In genomic region chr7:28351676-28352191, GRCm38 (mm10) we compare ENCODE assay signal across 8 mouse cellular contexts. TPM values are rescaled to one million over a fixed set of nuclear protein-coding genes. Genes with fewer than 3 reads are reported as not detected.
DNase-seq lines count a peak whose midpoint lies in the region; ATAC-seq and TF ChIP-seq lines count a peak whose summit lies in the region.

No protein-coding gene starts in this region.

- H3K36me3 ChIP-seq in heart, embryonic 15.5 days = peaks cover 27% of the 10 kb centered on the region
- peaks cover 22% of the 10 kb centered on the region for H3K36me3 ChIP-seq in hindbrain, embryonic 16.5 days (ENCODE audit: control insufficient read depth, insufficient read depth, low read length)
- peaks cover 27% of the 10 kb centered on the region for H3K36me3 ChIP-seq in midbrain, embryonic 14.5 days (ENCODE audit: control insufficient read depth, insufficient read depth, low read length)

- TF ChIP-seq POLR2A in bone marrow macrophage, adult 2 months (IDR thresholded peaks at IDR 0.05; ENCODE audit: borderline replicate concordance, low read depth, low read length) = no peak

- TF ChIP-seq CTCF in bone marrow macrophage, adult 2 months (IDR thresholded peaks at IDR 0.05; ENCODE audit: low read depth, low read length) = no peak

- H3K4me2 ChIP-seq in heart, embryonic 15.5 days = peak overlapping the region; percentile 77
- H3K4me2 ChIP-seq in hindbrain, embryonic 16.5 days (ENCODE audit: low read length) = peak overlapping the region; percentile 74
- H3K4me2 ChIP-seq in midbrain, embryonic 14.5 days (ENCODE audit: low read length) = peak overlapping the region; percentile 98

- ATAC-seq in heart, embryonic 15.5 days (replicated peaks; ENCODE audit: insufficient number of reproducible peaks, insufficient read depth, low FRiP score, low read depth) = no peak
- no peak for ATAC-seq in hindbrain, embryonic 16.5 days
- no peak for ATAC-seq in midbrain, embryonic 14.5 days (ENCODE audit: low FRiP score, low TSS enrichment)
- no peak for ATAC-seq in CD4-positive, CD25-positive, alpha-beta regulatory T cell, adult 4 months

- peak overlapping the region; percentile 81 for H3K4me3 ChIP-seq in heart, embryonic 15.5 days
- H3K4me3 ChIP-seq in bone marrow macrophage, adult 2 months (ENCODE audit: insufficient read depth, low read length) = peak overlapping the region; percentile 93
- H3K4me3 ChIP-seq in hindbrain, embryonic 16.5 days (ENCODE audit: low read length) = peak overlapping the region; percentile 70
- H3K4me3 ChIP-seq in midbrain, embryonic 14.5 days (replicated peaks; ENCODE audit: low read depth, low read length) = peak overlapping the region; percentile 91

- peak overlapping the region; percentile 97 for H3K9ac ChIP-seq in heart, embryonic 15.5 days
- peak overlapping the region; percentile 93; the same call in 1 of the 2 replicates for H3K9ac ChIP-seq in hindbrain, embryonic 16.5 days (ENCODE audit: low read depth, low read length)
- peak overlapping the region; percentile 89 for H3K9ac ChIP-seq in midbrain, embryonic 14.5 days (replicated peaks; ENCODE audit: low read length)

- WGBS in heart, embryonic 15.5 days = 31% methylated on average over 4 of the region's 4 CpGs
- WGBS in hindbrain, embryonic 16.5 days = 52% methylated on average over 4 of the region's 4 CpGs
- WGBS in midbrain, embryonic 14.5 days = 44% methylated on average over 4 of the region's 4 CpGs

- no peaks in the 10 kb centered on the region for H3K27me3 ChIP-seq in heart, embryonic 15.5 days
- H3K27me3 ChIP-seq in hindbrain, embryonic 16.5 days (replicated peaks; ENCODE audit: control insufficient read depth, insufficient read depth, low read length) = no peaks in the 10 kb centered on the region
- H3K27me3 ChIP-seq in midbrain, embryonic 14.5 days (ENCODE audit: control insufficient read depth, insufficient read depth, low read length) = no peaks in the 10 kb centered on the region

- no peaks in the 10 kb centered on the region for H3K9me3 ChIP-seq in heart, embryonic 15.5 days (replicated peaks)
- H3K9me3 ChIP-seq in hindbrain, embryonic 16.5 days (ENCODE audit: control insufficient read depth, low read length) = no peaks in the 10 kb centered on the region
- H3K9me3 ChIP-seq in midbrain, embryonic 14.5 days (ENCODE audit: control insufficient read depth, low read length) = no peaks in the 10 kb centered on the region

- DNase-seq in heart, postnatal 10 days = no peak
- DNase-seq in midbrain, embryonic 14.5 days = no peak
- DNase-seq in right cerebral cortex, postnatal 25 days = no peak
- no peak for DNase-seq in right cerebral cortex, adult 2 months (ENCODE audit: low spot score in 2 of 2)

- H3K27ac ChIP-seq in heart, embryonic 15.5 days = no peak overlapping the region
- H3K27ac ChIP-seq in bone marrow macrophage, adult 2 months (ENCODE audit: insufficient read depth, low read depth, low read length) = peak overlapping the region; percentile 58
- no peak overlapping the region for H3K27ac ChIP-seq in hindbrain, embryonic 16.5 days (ENCODE audit: low read depth, low read length)
- no peak overlapping the region for H3K27ac ChIP-seq in midbrain, embryonic 14.5 days (replicated peaks; ENCODE audit: low read depth, low read length)

- intact Hi-C loops in heart, postnatal 10 days (cut with DNase I) = no loop called here

- H3K4me1 ChIP-seq in heart, embryonic 15.5 days (replicated peaks) = peaks cover 23% of the 10 kb centered on the region
- H3K4me1 ChIP-seq in bone marrow macrophage, adult 2 months (ENCODE audit: control insufficient read depth, insufficient read depth, low read length) = peaks cover 27% of the 10 kb centered on the region
- peaks cover 12% of the 10 kb centered on the region for H3K4me1 ChIP-seq in hindbrain, embryonic 16.5 days (ENCODE audit: control insufficient read depth, insufficient read depth, low read depth, low read length)
- peaks cover 11% of the 10 kb centered on the region for H3K4me1 ChIP-seq in midbrain, embryonic 14.5 days (ENCODE audit: control insufficient read depth, insufficient read depth, low read length)

RNA-seq across cellular contexts. Expression of gene Rps16, which starts 1.3 kb away (rescaled TPM):
- polyA plus RNA-seq in heart, embryonic 15.5 days (2015; fragmentation: Nextera tagmentation; extraction: Ambion mirVana) = 534 and 573 TPM in 2 replicates
- 100 to 1,000 TPM; 768 to 852 TPM for total RNA-seq in heart, postnatal 10 days (2021)
- polyA plus RNA-seq in bone marrow macrophage, adult 2 months (2012; ENCODE audit: insufficient read depth, insufficient read length, missing spikeins) = 801 and 823 TPM in 2 replicates
- 430 and 440 TPM in 2 replicates for polyA plus RNA-seq in hindbrain, embryonic 16.5 days (2015; fragmentation: Nextera tagmentation; extraction: Ambion mirVana)
- polyA plus RNA-seq in midbrain, embryonic 14.5 days (2014; fragmentation: Nextera tagmentation; extraction: Ambion mirVana) = 580 and 617 TPM in 2 replicates
- 1,000 to 10,000 TPM; 1,259 to 1,457 TPM for polyA plus RNA-seq in CD4-positive, CD25-positive, alpha-beta regulatory T cell, adult 4 months (2017; shearing (Covaris generic))

RNA-seq across cellular contexts. Expression of gene Supt5, which starts 13.2 kb away (rescaled TPM):
- 52.0 and 71.9 TPM in 2 replicates for polyA plus RNA-seq in heart, embryonic 15.5 days (2015; fragmentation: Nextera tagmentation; extraction: Ambion mirVana)
- 10 to 100 TPM; 60.7 to 61.1 TPM for total RNA-seq in heart, postnatal 10 days (2021)
- 72.0 and 77.4 TPM in 2 replicates for polyA plus RNA-seq in bone marrow macrophage, adult 2 months (2012; ENCODE audit: insufficient read depth, insufficient read length, missing spikeins)
- polyA plus RNA-seq in hindbrain, embryonic 16.5 days (2015; fragmentation: Nextera tagmentation; extraction: Ambion mirVana) = 94.9 and 112 TPM in 2 replicates
- 62.6 and 80.6 TPM in 2 replicates for polyA plus RNA-seq in midbrain, embryonic 14.5 days (2014; fragmentation: Nextera tagmentation; extraction: Ambion mirVana)
- 100 to 1,000 TPM; 121 to 229 TPM for polyA plus RNA-seq in CD4-positive, CD25-positive, alpha-beta regulatory T cell, adult 4 months (2017; shearing (Covaris generic))

RNA-seq across cellular contexts. Expression of gene Plekhg2, which starts 20.7 kb away (rescaled TPM):
- 34.3 and 46.7 TPM in 2 replicates for polyA plus RNA-seq in heart, embryonic 15.5 days (2015; fragmentation: Nextera tagmentation; extraction: Ambion mirVana)
- 10 to 100 TPM; 36.0 to 42.3 TPM for total RNA-seq in heart, postnatal 10 days (2021)
- 11.4 and 14.6 TPM in 2 replicates for polyA plus RNA-seq in bone marrow macrophage, adult 2 months (2012; ENCODE audit: insufficient read depth, insufficient read length, missing spikeins)
- 18.8 and 26.7 TPM in 2 replicates for polyA plus RNA-seq in hindbrain, embryonic 16.5 days (2015; fragmentation: Nextera tagmentation; extraction: Ambion mirVana)
- polyA plus RNA-seq in midbrain, embryonic 14.5 days (2014; fragmentation: Nextera tagmentation; extraction: Ambion mirVana) = 17.7 and 22.9 TPM in 2 replicates
- 100 to 1,000 TPM in 1 of 2 experiments, 10 to 100 TPM in 1; 65.5 to 110 TPM for polyA plus RNA-seq in CD4-positive, CD25-positive, alpha-beta regulatory T cell, adult 4 months (2017; shearing (Covaris generic))

RNA-seq across cellular contexts. Expression of gene Zfp36, which starts 28.3 kb away (rescaled TPM):
- polyA plus RNA-seq in heart, embryonic 15.5 days (2015; fragmentation: Nextera tagmentation; extraction: Ambion mirVana) = 13.6 and 14.7 TPM in 2 replicates
- total RNA-seq in heart, postnatal 10 days (2021) = 10 to 100 TPM; 12.7 to 15.8 TPM
- polyA plus RNA-seq in bone marrow macrophage, adult 2 months (2012; ENCODE audit: insufficient read depth, insufficient read length, missing spikeins) = 110 and 119 TPM in 2 replicates
- polyA plus RNA-seq in hindbrain, embryonic 16.5 days (2015; fragmentation: Nextera tagmentation; extraction: Ambion mirVana) = 3.9 and 4.0 TPM in 2 replicates
- polyA plus RNA-seq in midbrain, embryonic 14.5 days (2014; fragmentation: Nextera tagmentation; extraction: Ambion mirVana) = 1.8 and 3.4 TPM in 2 replicates
- polyA plus RNA-seq in CD4-positive, CD25-positive, alpha-beta regulatory T cell, adult 4 months (2017; shearing (Covaris generic)) = 100 to 1,000 TPM; 156 to 341 TPM

RNA-seq across cellular contexts. Expression of gene Timm50, which starts 39.9 kb away (rescaled TPM):
- polyA plus RNA-seq in heart, embryonic 15.5 days (2015; fragmentation: Nextera tagmentation; extraction: Ambion mirVana) = 101 and 117 TPM in 2 replicates
- 10 to 100 TPM; 54.8 to 58.8 TPM for total RNA-seq in heart, postnatal 10 days (2021)
- polyA plus RNA-seq in bone marrow macrophage, adult 2 months (2012; ENCODE audit: insufficient read depth, insufficient read length, missing spikeins) = 28.3 and 31.6 TPM in 2 replicates
- polyA plus RNA-seq in hindbrain, embryonic 16.5 days (2015; fragmentation: Nextera tagmentation; extraction: Ambion mirVana) = 131 and 142 TPM in 2 replicates
- 136 and 138 TPM in 2 replicates for polyA plus RNA-seq in midbrain, embryonic 14.5 days (2014; fragmentation: Nextera tagmentation; extraction: Ambion mirVana)
- polyA plus RNA-seq in CD4-positive, CD25-positive, alpha-beta regulatory T cell, adult 4 months (2017; shearing (Covaris generic)) = 10 to 100 TPM; 35.3 to 36.3 TPM
